Mouse (Mus musculus) layer of hippocampus, adult 9-10 months (tissue): ENCODE measurements at regions not wholly inside any gene's neighbourhood (a gene's known extent, or its start where the extent isn't known, plus 50 kb on each side); places are given as distances from the start of the nearest gene placed in this dataset.
A peak's percentile ranks its signal among the peaks of the same experiment; 100 is the strongest.

ENCODE experiments used
- DNase-seq: peaks from one replicate; pipeline ENCODE4 v3.0.0; 2022; ENCODE audit warnings: low spot score

DNA sequence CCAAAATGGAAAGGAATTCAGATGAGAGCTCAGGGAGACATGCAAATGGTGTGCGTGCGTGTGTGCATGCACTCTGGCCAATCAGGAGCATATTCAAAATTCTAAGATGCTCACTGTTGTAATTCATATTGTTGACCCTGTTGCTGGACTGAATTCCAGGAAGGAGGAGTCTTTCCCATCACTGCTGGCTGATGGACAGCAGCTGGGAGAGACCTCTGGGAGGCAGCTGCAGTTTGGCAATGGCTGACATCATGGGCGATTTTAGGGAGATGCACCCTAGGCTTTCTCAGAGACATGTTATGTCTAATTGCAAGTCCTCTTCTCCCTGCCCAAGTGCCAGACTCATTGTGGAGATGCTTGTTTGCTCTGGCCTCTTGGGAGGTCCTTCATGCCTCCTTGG, 220.6 kb upstream of the Myocd start:
- DNase-seq = no peak

DNA sequence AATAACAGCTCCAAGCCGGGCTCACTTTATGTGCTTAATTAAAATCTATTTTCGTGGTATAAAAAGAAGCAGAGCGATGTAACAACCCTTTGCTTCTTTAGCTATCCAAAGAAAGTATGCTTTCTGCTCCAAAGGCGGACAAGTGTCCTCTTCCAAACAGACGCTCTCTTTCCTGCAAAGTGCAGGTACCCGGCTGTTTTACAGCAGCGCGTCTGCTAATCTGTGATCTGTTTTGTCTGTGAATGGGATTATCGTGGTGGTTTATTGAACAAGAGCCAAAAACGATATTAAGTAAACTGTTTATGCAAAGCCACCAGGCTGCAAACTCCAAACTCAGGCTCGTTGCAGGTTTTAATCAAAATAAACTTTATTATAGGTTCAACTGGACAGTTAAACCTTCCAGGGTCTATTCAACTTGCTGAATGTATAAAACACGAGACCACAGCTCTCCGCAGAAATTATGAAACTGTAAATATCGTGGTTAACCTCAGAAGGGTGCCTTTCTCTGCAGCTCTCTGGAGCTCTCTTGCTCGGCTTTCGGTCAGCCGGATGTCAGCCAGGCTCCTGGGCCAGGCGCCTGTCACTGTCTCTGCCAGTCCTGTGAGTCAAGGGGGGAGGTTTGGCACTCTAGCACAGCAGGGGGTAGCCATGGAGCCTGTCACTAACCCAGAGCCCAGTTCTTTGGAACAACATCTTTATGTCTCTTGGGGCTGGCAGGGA, 206.2 kb upstream of the Myocd start:
- DNase-seq = no peak

- DNase-seq = peak; percentile 75
Observed at GRCm38 (mm10) chr11:65475302-65475701, 205.5 kb upstream of the Myocd start.

- no peak for DNase-seq
Observed at GRCm38 (mm10) chr11:65469762-65470741, 200.3 kb upstream of the Myocd start.

DNA sequence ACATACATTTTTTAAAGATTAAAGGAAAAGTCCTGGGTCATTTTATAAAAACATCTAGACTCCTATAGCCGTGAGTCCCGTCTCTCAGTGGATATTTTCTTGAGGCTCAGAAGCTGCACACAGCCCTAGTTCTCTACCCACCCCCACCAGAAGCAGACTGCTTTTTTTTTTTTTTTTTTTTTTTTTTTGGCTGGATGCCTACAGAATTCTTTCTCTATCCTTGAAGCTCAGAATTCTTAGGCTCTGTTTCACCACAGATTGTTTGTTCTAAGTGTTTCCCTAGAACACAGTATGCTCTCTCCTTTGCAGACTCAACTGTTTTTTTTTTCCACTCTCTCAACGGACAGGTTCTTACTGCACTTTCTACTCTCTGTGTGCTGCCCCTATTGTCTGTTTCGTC, 191.3 kb upstream of the Myocd start:
- no peak for DNase-seq

- DNase-seq = no peak
Observed at GRCm38 (mm10) chr11:65448436-65448835, 178.6 kb upstream of the Myocd start.

GRCm38 (mm10) chr11:65443466-65444024, 173.8 kb upstream of the Myocd start:
- DNase-seq = no peak

DNA sequence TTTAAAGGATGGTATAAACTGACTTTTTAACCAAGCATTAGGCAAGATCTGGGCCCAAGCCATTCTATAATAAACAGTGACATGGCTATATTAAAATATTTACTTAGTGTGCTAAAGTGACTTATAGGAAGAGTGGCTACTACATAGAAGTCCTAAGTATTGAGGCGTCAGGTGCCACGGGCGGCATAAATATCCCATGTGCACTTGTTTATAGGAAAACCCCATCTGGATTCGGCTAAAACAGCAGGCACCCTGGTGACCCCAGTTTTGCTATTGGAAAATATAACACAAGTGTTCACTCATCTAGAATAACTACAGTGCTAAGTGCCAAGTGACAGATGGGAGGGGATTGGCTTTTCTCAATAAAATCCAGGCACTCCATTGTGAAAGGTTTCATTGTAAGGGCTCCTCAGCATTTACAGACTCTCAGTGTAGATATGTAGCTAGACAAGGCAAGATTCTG, 165.9 kb upstream of the Myocd start:
- no peak for DNase-seq

GRCm38 (mm10) chr11:65421889-65422288, 152.1 kb upstream of the Myocd start:
- no peak for DNase-seq

DNA sequence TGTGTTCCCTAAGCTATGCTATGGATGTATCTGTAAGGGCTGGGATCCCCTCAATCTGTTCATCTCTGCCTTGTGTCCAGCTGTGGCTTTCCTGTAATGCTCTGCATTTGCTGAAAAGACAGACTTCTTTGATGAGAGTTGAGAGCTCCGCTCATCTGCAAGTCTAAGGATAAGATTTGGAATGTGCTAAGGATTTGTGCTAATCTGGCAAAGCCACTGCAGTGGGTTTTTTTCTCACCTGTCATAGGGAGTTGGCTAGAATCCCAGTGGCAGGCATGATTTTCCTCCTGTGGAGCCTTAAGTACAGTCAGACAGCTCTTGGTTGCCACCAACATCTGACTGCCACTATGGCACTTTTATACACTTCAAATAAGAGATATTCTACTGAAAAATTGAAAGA, 138.8 kb upstream of the Myocd start:
- DNase-seq = no peak

DNA sequence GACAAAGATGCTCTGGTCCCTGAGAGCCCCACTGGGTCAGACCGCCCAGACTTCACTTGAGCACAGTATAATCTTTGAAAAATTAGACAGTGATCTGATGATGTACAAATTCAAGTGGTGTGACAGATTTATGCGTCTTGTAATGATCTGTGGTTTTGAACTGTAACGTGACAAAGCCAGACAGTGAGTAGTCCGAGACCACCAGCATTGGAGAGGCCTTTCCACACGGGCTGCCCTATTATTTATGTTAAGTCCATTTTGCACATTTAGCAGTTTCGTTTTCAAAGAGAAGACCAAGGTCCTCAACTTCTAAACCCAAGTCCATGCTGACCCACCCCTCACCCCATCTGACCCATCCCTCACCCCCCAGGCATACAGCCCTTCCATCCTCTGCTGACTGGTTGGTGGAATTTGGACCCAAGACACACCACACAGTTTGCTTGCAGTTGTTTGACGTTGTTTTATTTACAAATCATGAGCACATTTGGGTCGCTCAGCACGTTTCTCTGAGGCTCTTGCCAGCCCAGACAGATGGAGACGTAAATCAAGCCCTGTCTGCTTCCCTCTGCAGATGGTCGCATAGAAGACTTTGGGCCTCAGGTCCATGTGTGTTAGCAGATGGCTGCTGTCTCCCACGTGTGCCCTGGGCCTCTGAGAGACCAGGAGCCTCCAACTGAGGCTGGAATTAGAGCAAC, 132.8 kb upstream of the Myocd start:
- DNase-seq = peak; percentile 5

- DNase-seq = no peak
Observed at GRCm38 (mm10) chr11:65389238-65389637, 119.4 kb upstream of the Myocd start.

DNA sequence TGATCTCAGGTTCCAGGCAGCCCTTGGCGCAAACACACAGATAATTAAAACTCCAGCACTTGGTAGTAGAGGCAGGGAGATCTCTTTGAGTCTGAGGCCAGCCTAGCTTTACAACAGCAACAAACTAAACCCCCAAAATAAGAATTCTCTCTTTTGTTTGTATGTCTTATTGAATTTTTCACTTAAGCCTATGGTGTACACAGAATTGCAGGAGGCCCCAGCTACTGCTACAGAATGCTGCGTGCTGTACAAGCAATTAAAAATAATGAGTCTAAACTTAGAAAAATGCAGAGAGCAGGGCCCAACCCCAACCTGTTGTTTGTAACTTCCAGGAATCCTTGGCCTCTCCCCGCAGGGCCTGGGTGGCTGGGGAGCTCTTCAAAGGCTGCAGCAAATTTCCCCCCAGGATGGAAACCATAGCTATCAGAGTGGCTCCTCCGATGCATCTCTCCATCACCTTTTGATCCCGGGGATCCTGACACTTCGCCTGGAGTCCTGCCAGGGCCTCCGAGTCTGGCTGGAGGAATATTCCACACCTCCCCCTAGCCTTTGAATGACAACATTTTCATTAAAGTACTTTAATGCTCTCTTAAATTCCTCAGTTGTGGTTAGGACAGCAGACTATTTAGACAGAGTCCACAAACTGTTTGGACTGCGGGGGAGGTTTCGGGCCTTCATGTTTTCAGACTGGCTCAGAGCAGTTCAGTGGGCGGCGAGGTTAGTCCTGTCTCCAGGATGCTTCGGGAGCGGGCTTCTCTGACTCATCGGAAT, 116.7 kb upstream of the Myocd start:
- DNase-seq = no peak

GRCm38 (mm10) chr11:65375361-65375760, 105.6 kb upstream of the Myocd start:
- DNase-seq = no peak

- DNase-seq = no peak
Observed at GRCm38 (mm10) chr11:65373136-65373535, 103.3 kb upstream of the Myocd start.

DNA sequence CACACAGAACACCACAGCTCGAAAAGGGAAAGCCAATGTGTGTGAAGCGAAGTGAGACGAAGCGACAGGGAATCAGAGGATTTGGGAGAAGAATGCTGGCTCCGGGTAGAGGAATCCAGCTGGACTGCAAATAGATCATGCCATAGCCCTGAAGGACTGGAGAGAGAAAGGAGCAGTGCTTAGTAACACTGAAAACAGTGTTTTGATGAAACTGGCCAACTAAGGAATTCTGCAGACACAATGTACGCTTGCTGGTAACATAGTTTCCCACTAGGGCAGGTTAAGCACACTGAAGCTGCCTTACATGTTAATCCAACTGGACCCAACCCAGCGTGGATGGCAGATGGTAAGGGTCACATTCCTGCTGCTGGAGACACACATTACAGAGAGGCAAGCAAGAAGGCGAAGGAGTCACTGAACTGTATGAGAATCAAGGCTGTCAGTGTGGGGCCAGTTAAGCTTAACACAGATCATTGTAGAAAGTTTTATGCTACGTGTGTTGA, 102.6 kb upstream of the Myocd start:
- DNase-seq = no peak

GRCm38 (mm10) chr11:65367825-65368224, 98.0 kb upstream of the Myocd start:
- no peak for DNase-seq

- no peak for DNase-seq
Observed at GRCm38 (mm10) chr11:65366677-65367370, 97.0 kb upstream of the Myocd start.

- no peak for DNase-seq
Observed at GRCm38 (mm10) chr11:65365751-65366559, 96.2 kb upstream of the Myocd start.

- no peak for DNase-seq
Observed at GRCm38 (mm10) chr11:65364910-65365309, 95.1 kb upstream of the Myocd start.
